Mouse (Mus musculus) heart, embryonic 11.5 days (tissue): ENCODE measurements around the gene C8b. TPM values are rescaled to one million over a fixed set of nuclear protein-coding genes. Genes with fewer than 3 reads are reported as not detected.

Experiments
- ATAC-seq: fragments of 200-750 bp; cut with Nextera tagmentation; replicated peaks from 2 replicates; pipeline ENCODE4 v1.8.0; 2017; ENCODE audit warnings: moderate library complexity; ENCODE audit not compliant: insufficient number of reproducible peaks, low FRiP score, low TSS enrichment
- H3K27ac ChIP-seq: fragments of 300-500 bp; sonication (generic); 2 replicates; pipeline ENCODE4 v1.5.1; 2014; ENCODE audit warnings: mild to moderate bottlenecking, low read depth, low read length
- H3K27me3 ChIP-seq: fragments of 300-500 bp; sonication (generic); 2 replicates; pipeline ENCODE4 v1.6.1; 2014; ENCODE audit warnings: mild to moderate bottlenecking, low read length, mixed read lengths; ENCODE audit not compliant: control insufficient read depth, insufficient read depth
- H3K36me3 ChIP-seq: fragments of 300-500 bp; sonication (generic); 2 replicates; pipeline ENCODE4 v1.6.1; 2014; ENCODE audit warnings: mild to moderate bottlenecking, low read length, moderate library complexity, mixed read lengths; ENCODE audit not compliant: control insufficient read depth, insufficient read depth
- H3K4me1 ChIP-seq: fragments of 300-500 bp; sonication (generic); 2 replicates; pipeline ENCODE4 v1.6.1; 2014; ENCODE audit warnings: low read length; ENCODE audit not compliant: control insufficient read depth, insufficient read depth
- H3K4me2 ChIP-seq: fragments of 300-500 bp; sonication (generic); 2 replicates; pipeline ENCODE4 v1.6.1; 2014; ENCODE audit warnings: mild to moderate bottlenecking, moderate library complexity
- H3K4me3 ChIP-seq: fragments of 300-500 bp; sonication (generic); 2 replicates; pipeline ENCODE4 v1.5.1; 2014; ENCODE audit warnings: low read depth, low read length
- H3K9ac ChIP-seq: fragments of 300-500 bp; sonication (generic); 2 replicates; pipeline ENCODE4 v1.6.1; 2014; ENCODE audit warnings: mild to moderate bottlenecking, low read depth, low read length, moderate library complexity
- H3K9me3 ChIP-seq: fragments of 300-500 bp; sonication (generic); replicated peaks from 2 replicates; pipeline ENCODE4 v1.6.1; 2016; ENCODE audit warnings: low read length; ENCODE audit not compliant: control insufficient read depth
- WGBS: fragments of 180-500 bp; shearing (Covaris S2); extraction: QIAGEN DNeasy Blood & Tissue Kit; methylation state at CpG from one replicate; pipeline ENCODE4 v1.1.7; 2014; ENCODE audit not compliant: insufficient replicate concordance; 5-methylcytosine and 5-hydroxymethylcytosine counted together
- polyA plus RNA-seq: library from polyadenylated mRNA; unstranded; fragments of >200 nt; fragmentation: Nextera tagmentation; extraction: Ambion mirVana; gene quantifications from 2 replicates; pipeline ENCODE4 v1.2.1, GENCODE M21; 2014

C8b gene
- polyA plus RNA-seq: 0.11 TPM in 1 of 2 replicates, not detected in the other

DNA sequence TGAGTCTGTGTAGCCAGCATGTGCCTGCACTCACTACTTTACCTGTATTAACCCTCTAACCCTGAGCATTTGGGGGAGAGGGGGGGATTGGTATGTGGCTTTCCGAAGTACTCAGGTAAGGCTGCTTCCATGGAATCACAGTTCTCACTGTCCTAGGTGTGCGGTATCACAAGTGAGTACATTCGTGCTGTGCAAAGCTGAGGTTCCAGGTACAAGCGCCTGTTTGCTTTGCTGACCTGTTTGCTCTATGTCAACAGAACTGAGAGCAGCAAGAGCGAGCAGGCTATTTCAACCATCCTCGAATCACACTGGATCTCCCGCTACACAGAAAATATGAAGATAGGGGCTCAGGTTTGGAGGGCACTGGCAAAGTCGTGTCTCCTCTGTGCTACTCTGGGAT, at the start of gene C8b:
TSS of gene C8b (plus strand) at position 253 of the 400 bp plus-strand sequence.
- Histone ChIP-seq H3K27ac (no peak within 1 kb of the TSS), H3K4me3 (no peak within 1 kb of the TSS), H3K9me3 (no peaks in the 10 kb centered on the region), H3K36me3 (no peaks in the 10 kb centered on the region), H3K9ac (no peak within 1 kb of the TSS), H3K27me3 (peaks cover 5% of the 10 kb centered on the region; the same call in 1 of the 2 replicates), H3K4me1 (no peaks in the 10 kb centered on the region), H3K4me2 (no peak within 1 kb of the TSS)
- ATAC-seq: no peak
- 86% methylated on average over 8 of the region's 8 CpGs for WGBS

DNA sequence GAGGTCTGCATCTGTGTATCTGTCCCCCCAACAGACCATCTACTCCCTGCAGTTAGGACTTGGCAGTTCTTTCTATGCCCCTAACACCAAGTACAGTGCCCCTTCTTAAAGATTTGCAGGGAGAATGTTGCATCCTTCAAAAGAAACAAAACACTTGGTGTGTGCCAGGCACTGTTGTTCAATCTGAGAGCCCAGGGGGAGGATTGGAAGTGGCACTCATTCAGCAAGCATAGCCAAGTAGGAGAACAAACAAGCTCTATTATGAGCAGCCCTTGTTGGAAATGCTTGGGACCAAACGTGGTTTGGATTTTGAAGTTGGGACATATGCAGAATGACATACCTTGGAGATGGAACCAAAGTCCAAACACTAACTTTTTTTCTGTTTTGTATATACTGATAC, 49.6 kb upstream of the C8b start:
- Histone ChIP-seq H3K9ac (no peak overlapping the region), H3K4me1 (peaks cover 9% of the 10 kb centered on the region; the same call in 1 of the 2 replicates), H3K36me3 (no peaks in the 10 kb centered on the region), H3K4me2 (no peak overlapping the region), H3K4me3 (no peak overlapping the region), H3K27ac (no peak overlapping the region), H3K27me3 (no peaks in the 10 kb centered on the region), H3K9me3 (no peaks in the 10 kb centered on the region)
- no peak for ATAC-seq
- WGBS: 64% methylated on average over 1 of the region's 1 CpGs

DNA sequence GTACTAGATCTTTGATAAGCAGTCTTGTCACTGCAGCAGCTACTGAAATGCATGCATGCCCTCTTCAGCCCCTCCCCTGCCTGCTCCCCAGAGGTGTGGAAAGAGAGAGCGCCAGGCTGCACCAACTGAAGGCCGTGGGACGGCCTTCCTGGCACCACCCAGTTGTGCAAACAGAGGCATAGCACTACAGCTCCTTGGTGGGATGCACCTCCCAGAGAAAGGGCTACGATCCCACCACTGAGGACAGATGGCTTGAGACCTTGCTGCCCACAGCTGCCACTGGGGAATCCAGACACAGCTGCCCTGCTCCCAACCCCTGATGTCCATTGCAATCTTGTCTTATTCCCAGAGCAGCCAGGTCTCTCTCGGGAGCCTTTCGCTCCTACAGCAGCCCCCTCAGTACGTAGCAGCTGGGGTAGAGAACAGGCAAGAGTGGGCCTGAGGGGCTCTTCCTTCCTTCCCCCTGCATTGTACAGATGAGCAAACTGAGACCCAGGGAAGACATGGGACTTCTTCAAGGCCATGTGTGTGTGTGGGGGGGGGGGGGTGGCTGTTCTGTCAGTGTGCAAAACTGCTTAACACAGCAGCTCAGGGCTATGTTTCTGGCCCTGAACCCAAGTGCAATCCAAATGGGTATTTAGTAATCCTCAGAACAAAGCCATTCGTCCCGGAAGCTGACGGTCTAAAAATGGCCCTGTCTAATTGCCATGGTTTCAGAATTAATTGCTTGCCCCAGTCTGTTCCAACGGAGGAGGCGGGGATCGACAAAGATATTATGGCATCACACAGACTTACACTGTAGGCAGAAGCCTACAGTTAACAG, 46.9 kb upstream of the C8b start:
- 0 out of 2 replicates have a peak, but pooled peaks have one; percentile 26 for ATAC-seq
- H3K4me2 ChIP-seq: no peak overlapping the region
- no peak overlapping the region for H3K4me3 ChIP-seq
- H3K27me3 ChIP-seq: no peaks in the 10 kb centered on the region
- no peak overlapping the region for H3K27ac ChIP-seq
- no peaks in the 10 kb centered on the region for H3K9me3 ChIP-seq
- H3K36me3 ChIP-seq: no peaks in the 10 kb centered on the region
- H3K9ac ChIP-seq: no peak overlapping the region
- WGBS: 60% methylated on average over 13 of the region's 13 CpGs
- H3K4me1 ChIP-seq: peaks cover 9% of the 10 kb centered on the region; the same call in 1 of the 2 replicates

DNA sequence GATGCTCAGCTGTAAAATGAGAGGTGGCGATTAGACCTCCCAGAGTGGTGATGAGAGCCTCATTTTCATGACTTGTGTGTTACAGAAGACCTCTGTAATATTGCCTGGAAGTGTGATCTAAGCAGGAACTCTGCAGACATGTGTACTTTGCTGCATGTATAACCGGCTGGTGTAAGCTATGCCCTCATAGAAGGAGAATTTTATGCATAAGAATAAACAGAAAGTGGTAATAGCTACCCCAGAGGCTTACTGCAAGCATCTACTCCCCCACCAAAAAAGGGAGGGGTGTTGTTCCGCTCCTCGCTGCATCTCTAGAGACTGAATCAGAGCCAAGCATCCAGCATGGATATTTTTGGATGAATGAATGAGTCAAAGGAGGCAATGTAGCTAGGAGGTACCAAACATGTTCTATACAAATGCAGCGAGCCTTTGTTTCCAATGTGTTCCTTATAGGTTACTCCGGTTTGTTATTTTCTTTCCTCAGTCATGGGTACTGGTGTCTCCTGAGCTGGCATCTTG, 42.5 kb upstream of the C8b start:
- no peaks in the 10 kb centered on the region for H3K9me3 ChIP-seq
- H3K9ac ChIP-seq: no peak overlapping the region
- H3K4me3 ChIP-seq: no peak overlapping the region
- H3K27ac ChIP-seq: no peak overlapping the region
- peaks cover 9% of the 10 kb centered on the region; the same call in 1 of the 2 replicates for H3K4me1 ChIP-seq
- ATAC-seq: no peak
- no peaks in the 10 kb centered on the region for H3K36me3 ChIP-seq
- no peak overlapping the region for H3K4me2 ChIP-seq
- no peaks in the 10 kb centered on the region for H3K27me3 ChIP-seq
- 73% methylated on average over 6 of the region's 6 CpGs for WGBS

DNA sequence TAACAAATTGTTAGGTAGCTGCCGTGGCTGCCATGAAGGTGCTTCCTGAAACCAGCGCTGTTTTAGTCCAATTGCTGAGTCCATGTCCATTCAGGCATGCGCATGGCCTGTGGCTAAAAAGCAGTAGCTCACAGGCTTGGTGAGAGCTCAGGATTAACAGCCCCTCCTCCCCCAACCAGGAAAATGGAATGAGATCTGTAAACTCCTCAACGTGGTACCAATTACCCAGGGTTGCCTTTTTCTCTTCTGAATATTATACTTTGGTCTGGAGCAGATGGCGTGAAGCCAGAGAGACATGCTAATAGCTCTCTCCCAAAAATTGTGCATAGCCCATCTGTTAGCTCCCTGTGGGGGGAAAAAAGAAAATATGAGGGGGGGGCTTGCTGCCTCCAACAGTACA, 41.9 kb upstream of the C8b start:
- no peak for ATAC-seq
- Histone ChIP-seq H3K4me2 (no peak overlapping the region), H3K27me3 (no peaks in the 10 kb centered on the region), H3K27ac (no peak overlapping the region), H3K4me1 (peaks cover 8% of the 10 kb centered on the region), H3K9me3 (no peaks in the 10 kb centered on the region), H3K4me3 (no peak overlapping the region), H3K36me3 (no peaks in the 10 kb centered on the region), H3K9ac (no peak overlapping the region)
- 77% methylated on average over 5 of the region's 5 CpGs for WGBS

DNA sequence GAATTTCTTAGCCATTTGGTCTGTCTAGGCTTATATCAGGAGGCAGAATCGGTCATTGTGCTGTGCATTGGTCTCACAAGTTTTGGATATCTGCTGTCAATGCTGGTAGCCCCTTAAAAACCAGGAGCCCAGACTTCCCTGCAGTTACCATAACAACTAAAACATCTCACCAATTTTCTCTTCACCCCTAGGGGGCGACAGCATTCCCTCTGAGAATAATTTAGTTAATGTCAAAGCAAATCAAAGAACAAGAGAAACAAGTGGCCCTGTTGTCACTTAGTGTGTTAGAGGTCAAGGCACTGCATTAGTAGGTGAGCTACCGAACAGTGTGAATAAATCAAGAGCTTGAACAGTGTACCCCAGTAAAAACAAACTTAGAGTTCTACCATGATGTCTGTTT, 40.4 kb upstream of the C8b start:
- ATAC-seq: no peak
- no peaks in the 10 kb centered on the region for H3K27me3 ChIP-seq
- no peaks in the 10 kb centered on the region for H3K36me3 ChIP-seq
- no peak overlapping the region for H3K4me3 ChIP-seq
- H3K9me3 ChIP-seq: no peaks in the 10 kb centered on the region
- no peak overlapping the region for H3K9ac ChIP-seq
- H3K4me1 ChIP-seq: peaks cover 5% of the 10 kb centered on the region; the same call in 1 of the 2 replicates
- 49% methylated on average over 3 of the region's 3 CpGs for WGBS
- no peak overlapping the region for H3K4me2 ChIP-seq
- no peak overlapping the region for H3K27ac ChIP-seq

DNA sequence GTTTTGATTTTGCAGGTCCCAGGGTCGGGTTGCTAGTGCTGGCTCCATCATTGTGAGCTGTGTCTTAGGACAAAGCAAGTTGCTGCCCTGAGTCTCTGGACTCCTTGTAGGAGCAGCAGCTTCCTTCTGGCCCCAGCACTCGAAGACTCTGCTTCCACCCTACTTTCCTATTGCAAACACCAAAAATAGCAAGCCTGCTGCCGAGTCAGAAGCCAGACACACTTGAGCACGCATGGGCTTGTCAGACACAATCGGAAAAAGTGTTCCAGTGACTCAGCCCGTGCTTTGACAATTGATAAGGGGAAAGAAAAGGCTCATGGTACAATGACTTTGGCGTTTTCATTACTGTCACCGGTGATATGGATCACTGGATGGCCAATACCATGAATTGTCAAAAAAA, 36.9 kb upstream of the C8b start:
- Histone ChIP-seq H3K9ac (no peak overlapping the region), H3K4me2 (no peak overlapping the region), H3K9me3 (no peaks in the 10 kb centered on the region), H3K4me3 (no peak overlapping the region), H3K27ac (no peak overlapping the region; the same call in 1 of the 2 replicates), H3K27me3 (no peaks in the 10 kb centered on the region), H3K4me1 (peaks cover 5% of the 10 kb centered on the region; the same call in 1 of the 2 replicates), H3K36me3 (no peaks in the 10 kb centered on the region)
- ATAC-seq: no peak
- 33% methylated on average over 8 of the region's 8 CpGs for WGBS

DNA sequence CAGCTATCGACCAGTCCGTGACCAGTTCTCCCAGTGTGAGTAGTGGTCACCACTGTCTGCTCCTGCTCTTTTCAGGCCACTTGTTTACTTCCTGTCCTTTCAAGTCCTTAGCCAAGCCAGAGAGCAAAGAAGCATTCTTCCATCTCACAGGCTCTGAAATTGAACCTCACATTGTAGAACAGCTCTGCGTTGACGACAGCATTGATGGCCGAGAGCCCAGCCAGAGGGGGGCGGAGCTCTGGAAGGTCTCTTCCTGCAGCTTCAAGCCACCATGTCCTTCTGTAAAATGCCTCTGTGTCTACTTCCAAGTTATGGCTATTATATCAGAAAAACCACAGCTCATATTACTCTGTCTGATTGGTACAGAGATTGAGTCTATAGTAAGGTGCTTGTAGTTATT, 19.6 kb upstream of the C8b start:
- Histone ChIP-seq H3K9ac (no peak overlapping the region), H3K4me3 (no peak overlapping the region), H3K27ac (no peak overlapping the region), H3K36me3 (no peaks in the 10 kb centered on the region), H3K27me3 (peaks cover 3% of the 10 kb centered on the region; the same call in 1 of the 2 replicates), H3K9me3 (no peaks in the 10 kb centered on the region), H3K4me1 (peaks cover 12% of the 10 kb centered on the region), H3K4me2 (no peak overlapping the region)
- 51% methylated on average over 6 of the region's 6 CpGs for WGBS
- no peak for ATAC-seq
